16 mouse cellular contexts compared by ENCODE assay signal in the genomic region with DNA sequence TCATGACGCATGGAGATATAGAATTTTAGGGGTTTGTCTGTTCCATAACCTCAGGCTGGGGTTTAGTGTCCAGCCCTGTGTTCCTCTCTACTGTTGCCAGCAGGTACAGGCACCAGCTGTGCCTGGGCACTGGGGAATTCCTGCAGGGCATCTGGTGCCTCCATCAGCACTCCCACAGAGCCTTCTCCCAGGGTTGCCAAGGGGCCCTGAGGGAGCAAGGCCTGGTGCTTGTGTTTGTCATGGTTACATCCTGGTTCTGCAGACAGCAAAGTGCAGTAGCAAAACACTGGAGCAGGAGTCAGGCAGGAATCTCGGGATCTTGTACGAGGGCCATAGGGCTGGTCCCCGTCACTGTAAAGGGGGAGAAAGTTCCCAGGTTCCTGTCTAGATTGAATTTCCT. TPM values are rescaled to one million over a fixed set of nuclear protein-coding genes. Genes with fewer than 3 reads are reported as not detected.
DNase-seq lines count a peak whose midpoint lies in the region; ATAC-seq and TF ChIP-seq lines count a peak whose summit lies in the region.
"Had no signal": no experiment of that assay in that cellular context is flagged by ENCODE, and none has a peak within 500 bp of the region (broad histone marks: within the 10 kb centered on the region; RNA-seq: fewer than 3 reads in every experiment).

No protein-coding gene starts in this region.

- H3K36me3 ChIP-seq in ES-E14 (ENCODE audit: control insufficient read depth, insufficient read depth, low read length, poor library complexity, severe bottlenecking) = no peaks in the 10 kb centered on the region
- no peaks in the 10 kb centered on the region for H3K36me3 ChIP-seq in embryonic facial prominence, embryonic 10.5 days (replicated peaks)
- peaks cover 25% of the 10 kb centered on the region; the same call in 1 of the 2 replicates for H3K36me3 ChIP-seq in neural tube, embryonic 13.5 days

- TF ChIP-seq CTCF in layer of hippocampus, adult 2 months (conservative IDR thresholded peaks at IDR 0.05) = no peak

- peaks cover 27 to 43% of the 10 kb centered on the region in 2 experiments for H3K4me1 ChIP-seq in ES-E14 (ENCODE audit: control insufficient read depth in 2 of 2, insufficient read depth in 2 of 2, low read length in 2 of 2, poor library complexity in 1 of 2)
- peaks cover 42% of the 10 kb centered on the region for H3K4me1 ChIP-seq in embryonic facial prominence, embryonic 10.5 days
- H3K4me1 ChIP-seq in neural tube, embryonic 13.5 days (replicated peaks) = peaks cover 67% of the 10 kb centered on the region

- ATAC-seq in neural tube, embryonic 13.5 days (ENCODE audit: low read depth) = no peak
- ATAC-seq: forebrain, embryonic 14.5 days had no signal

- peak overlapping the region; percentile 22; the same call in 1 of the 2 replicates for H3K9ac ChIP-seq in ES-E14 (ENCODE audit: insufficient read depth, low read depth, low read length, poor library complexity, severe bottlenecking)
- no peak overlapping the region for H3K9ac ChIP-seq in neural tube, embryonic 13.5 days
- H3K9ac ChIP-seq: embryonic facial prominence, embryonic 15.5 days; heart, embryonic 12.5 days; limb, embryonic 15.5 days had no signal

- no peak overlapping the region for H3K4me3 ChIP-seq in layer of hippocampus, adult 2 months
- H3K4me3 ChIP-seq in ES-E14 (ENCODE audit: insufficient read depth in 1 of 2, low read depth in 1 of 2, low read length in 2 of 2, poor library complexity in 1 of 2, severe bottlenecking in 1 of 2) = no peak overlapping the region
- no peak overlapping the region for H3K4me3 ChIP-seq in embryonic facial prominence, embryonic 10.5 days
- no peak overlapping the region for H3K4me3 ChIP-seq in neural tube, embryonic 13.5 days
- H3K4me3 ChIP-seq: embryonic facial prominence, embryonic 15.5 days; heart, embryonic 12.5 days; limb, embryonic 15.5 days had no signal

- peak overlapping the region; percentile 59 for H3K27ac ChIP-seq in layer of hippocampus, adult 2 months
- peak overlapping the region; percentile 62 for H3K27ac ChIP-seq in ES-E14 (ENCODE audit: insufficient read depth, low read depth, low read length, poor library complexity, severe bottlenecking)
- peak overlapping the region; percentile 36 for H3K27ac ChIP-seq in embryonic facial prominence, embryonic 10.5 days (replicated peaks)
- H3K27ac ChIP-seq in neural tube, embryonic 13.5 days (replicated peaks) = peak overlapping the region; percentile 85
- H3K27ac ChIP-seq: embryonic facial prominence, embryonic 15.5 days had no signal

- in situ Hi-C loops in ES-E14 (cut with MboI; ENCODE audit: low sequenced_read_pairs in 2 of 2, unreplicated experiment in 2 of 2) = no loop called here

- H3K9me3 ChIP-seq in ES-E14 (ENCODE audit: control insufficient read depth, insufficient read depth, low read depth, low read length) = no peaks in the 10 kb centered on the region
- H3K9me3 ChIP-seq in embryonic facial prominence, embryonic 10.5 days = no peaks in the 10 kb centered on the region
- H3K9me3 ChIP-seq in neural tube, embryonic 13.5 days = no peaks in the 10 kb centered on the region
- H3K9me3 ChIP-seq: embryonic facial prominence, embryonic 15.5 days; heart, embryonic 12.5 days; limb, embryonic 15.5 days had no signal

- no peak overlapping the region for H3K4me2 ChIP-seq in neural tube, embryonic 13.5 days
- H3K4me2 ChIP-seq: embryonic facial prominence, embryonic 15.5 days; heart, embryonic 12.5 days; limb, embryonic 15.5 days had no signal

- H3K27me3 ChIP-seq in embryonic facial prominence, embryonic 10.5 days (replicated peaks; ENCODE audit: low read depth, poor library complexity, severe bottlenecking) = no peaks in the 10 kb centered on the region
- H3K27me3 ChIP-seq in neural tube, embryonic 13.5 days = no peaks in the 10 kb centered on the region
- H3K27me3 ChIP-seq: embryonic facial prominence, embryonic 15.5 days; heart, embryonic 12.5 days; limb, embryonic 15.5 days had no signal

- WGBS in embryonic facial prominence, embryonic 10.5 days = 67% methylated on average over 4 of the region's 4 CpGs
- 41% methylated on average over 4 of the region's 4 CpGs for WGBS in neural tube, embryonic 13.5 days

- DNase-seq in layer of hippocampus, adult 2 months (ENCODE audit: low spot score in 2 of 2) = no peak
- DNase-seq in layer of hippocampus, postnatal 14 days (ENCODE audit: low spot score in 2 of 2) = no peak
- no peak for DNase-seq in ES-E14 (ENCODE audit: low read depth, low spot score)
- DNase-seq in embryonic facial prominence, embryonic 10.5 days (ENCODE audit: low spot score) = no peak
- DNase-seq in urinary bladder, postnatal 10 days (ENCODE audit: low spot score) = no peak
- no peak for DNase-seq in heart, adult 11 months
- DNase-seq: cerebellum, postnatal 36 days; gastrocnemius, postnatal 10 days; kidney, adult 9 months; lung, adult 2 months; spleen, adult 18-20 months had no signal

TF ChIP-seq in ES-E14, 5 proteins besides CTCF, POLR2A, EP300 and RAD21:
- TF ChIP-seq CHD2 (IDR thresholded peaks at IDR 0.05; ENCODE audit: low read depth, low read length) (no peak), HCFC1 (IDR thresholded peaks at IDR 0.05; ENCODE audit: borderline replicate concordance, insufficient read depth, low read length) (no peak), ZC3H11A (IDR thresholded peaks at IDR 0.05; ENCODE audit: borderline replicate concordance, low read depth, low read length) (no peak), MAFK (IDR thresholded peaks at IDR 0.05; ENCODE audit: insufficient read depth, low read depth, low read length) (no peak), ZNF384 (IDR thresholded peaks at IDR 0.05; ENCODE audit: low read depth, low read length) (no peak)

RNA-seq across cellular contexts. Expression of gene Jdp2, which starts 22.8 kb away (rescaled TPM):
- total RNA-seq in layer of hippocampus, adult 2 months (2021) = 10 to 100 TPM; 48.2 to 49.5 TPM
- total RNA-seq in layer of hippocampus, postnatal 14 days (2021) = 10 to 100 TPM; 29.4 to 34.1 TPM
- total RNA-seq in ES-E14 (2012; rRNA removed) = 8.5 and 15.9 TPM in 2 replicates
- 0.15 and 0.48 TPM in 2 replicates for polyA plus RNA-seq in embryonic facial prominence, embryonic 10.5 days (2016; fragmentation: Nextera tagmentation; extraction: Ambion mirVana)
- 0.41 and 0.53 TPM in 2 replicates for polyA plus RNA-seq in neural tube, embryonic 13.5 days (2015; fragmentation: Nextera tagmentation; extraction: Ambion mirVana)
